Mouse (Mus musculus) retina, embryonic 14.5 days (tissue): ENCODE measurements around the gene Eps8l1.

Experiments used
- DNase-seq: peaks from one replicate; pipeline ENCODE4 v3.0.0-alpha.2; 2015; ENCODE audit warnings: low spot score

Gene Eps8l1

GRCm38 (mm10) chr7:4508739-4509116 is 48.3 kb downstream of the Eps8l1 start:
- no peak for DNase-seq

- DNase-seq, result peak; percentile 93
These were observed 49.6 kb downstream of the Eps8l1 start for GRCm38 (mm10) chr7:4509863-4510608.

GRCm38 (mm10) chr7:4511489-4512224 is 51.2 kb downstream of the Eps8l1 start:
- DNase-seq, result no peak

- peak; percentile 79 for DNase-seq
These were observed 52.8 kb downstream of the Eps8l1 start for GRCm38 (mm10) chr7:4513236-4513635.

GRCm38 (mm10) chr7:4513829-4514712 is 53.6 kb downstream of the Eps8l1 start:
- no peak for DNase-seq

DNA sequence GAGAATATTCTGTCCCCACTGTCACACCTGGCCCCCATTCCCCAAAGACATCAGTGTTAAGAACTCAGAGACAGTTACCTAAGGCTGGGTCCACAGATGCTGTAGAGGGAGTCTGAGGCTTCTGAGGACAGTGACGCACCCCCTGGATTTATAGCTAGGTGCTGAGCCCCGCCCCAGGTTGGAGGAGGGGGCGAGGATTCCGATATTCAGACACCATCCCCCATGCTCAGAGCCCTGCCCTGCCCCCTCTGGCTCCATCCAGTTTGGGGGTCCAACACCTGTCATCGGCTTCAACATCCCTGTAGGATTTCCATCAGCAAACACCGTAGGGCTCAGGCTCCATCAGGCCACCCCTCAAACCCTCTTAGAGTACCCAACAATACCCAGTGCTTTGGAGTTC is 55.4 kb downstream of the Eps8l1 start:
- DNase-seq, result no peak

- peak; percentile 26 for DNase-seq
These were observed 56.0 kb downstream of the Eps8l1 start, which contains the start of gene Tnnt1 for GRCm38 (mm10) chr7:4516332-4517050. Gene Tnnt1 (minus strand): TSS chr7:4516382.

- DNase-seq, result no peak
These were observed 58.0 kb downstream of the Eps8l1 start for GRCm38 (mm10) chr7:4518487-4518886.

GRCm38 (mm10) chr7:4521231-4522003 is 60.9 kb downstream of the Eps8l1 start:
- peak; percentile 38 for DNase-seq

- DNase-seq, result no peak
These were observed 61.8 kb downstream of the Eps8l1 start for GRCm38 (mm10) chr7:4522292-4522691.

DNA sequence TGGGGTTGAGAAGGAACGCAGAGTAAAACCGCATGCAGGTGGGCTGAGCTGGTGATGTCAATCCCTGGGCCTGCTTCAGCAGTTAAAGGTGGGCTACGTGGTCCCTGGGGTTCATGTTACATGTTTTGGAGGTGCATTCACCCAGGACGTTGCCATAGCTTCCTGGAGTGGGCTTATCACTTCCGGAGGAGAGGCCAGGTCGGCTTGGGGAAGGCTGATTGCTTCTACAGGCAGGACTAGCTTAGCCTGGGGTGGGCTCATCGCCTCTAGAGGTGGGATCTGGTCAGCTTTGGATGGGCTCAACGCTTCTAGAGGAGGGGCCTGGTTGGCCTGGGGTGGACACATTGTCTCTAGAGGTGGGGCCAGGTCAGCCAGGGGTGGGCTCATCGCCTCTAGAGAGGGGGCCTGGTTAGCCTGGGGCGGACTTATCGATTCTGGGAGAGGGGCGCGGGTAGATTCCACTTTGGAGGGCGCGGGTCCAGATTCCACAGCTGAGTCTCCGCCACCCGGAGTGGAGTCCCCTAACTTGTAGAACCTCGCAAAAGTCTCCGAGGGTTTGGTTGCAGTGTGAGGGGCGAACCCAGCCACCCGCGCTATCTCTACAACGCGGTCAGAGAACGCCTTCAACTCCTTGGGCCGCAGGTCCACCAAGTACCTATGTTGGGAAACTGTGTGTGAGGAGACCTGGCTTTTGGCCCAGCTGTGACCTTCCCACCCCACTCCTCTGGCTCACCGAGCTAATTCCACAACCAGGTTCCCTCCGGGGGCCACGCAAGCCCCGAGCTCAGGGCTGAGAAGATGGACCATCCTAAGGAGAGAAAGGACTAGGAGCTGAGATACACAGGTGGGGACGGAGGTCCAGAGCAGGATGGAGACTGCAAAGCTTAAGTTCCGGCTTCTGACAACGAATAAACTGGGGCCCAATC is 63.0 kb downstream of the Eps8l1 start:
- no peak for DNase-seq

GRCm38 (mm10) chr7:4524212-4524922 is 63.9 kb downstream of the Eps8l1 start, which contains the start of gene Tnni3:
Gene Tnni3 (minus strand): TSS chr7:4524229.
- DNase-seq, result peak; percentile 85

- peak; percentile 87 for DNase-seq
These were observed 66.1 kb downstream of the Eps8l1 start for GRCm38 (mm10) chr7:4526341-4527301.

- no peak for DNase-seq
These were observed 66.8 kb downstream of the Eps8l1 start for GRCm38 (mm10) chr7:4527302-4527689.
